Mouse (Mus musculus): ENCODE data around the gene H2al1i.
A peak's percentile ranks its signal among the peaks of the same experiment; 100 is the strongest.
"Not testable (repeated sequence)": the region's sequence is repeated elsewhere in the genome, so short reads cannot be mapped to it uniquely, and the experiment has no call there.

H2al1i gene

GRCm38 (mm10) chrX:11324359-11324758, at the start of gene H2al1i:
TSS of gene H2al1i (plus strand) at chrX:11324659.
- DNase-seq = not testable (repeated sequence)

- no peak for DNase-seq
These were observed 47.4 kb upstream of the H2al1i start for GRCm38 (mm10) chrX:11277083-11277482.

GRCm38 (mm10) chrX:11280741-11281140, 43.7 kb upstream of the H2al1i start:
- no peak for DNase-seq

- peak; percentile 3 to 19 for DNase-seq
These were observed 36.1 kb upstream of the H2al1i start for GRCm38 (mm10) chrX:11288306-11288882.

GRCm38 (mm10) chrX:11289244-11289643, 35.2 kb upstream of the H2al1i start:
- no peak for DNase-seq

- not testable (repeated sequence) for DNase-seq
These were observed 25.5 kb upstream of the H2al1i start, which contains the start of gene H2al1a for GRCm38 (mm10) chrX:11298957-11299356. TSS of gene H2al1a (plus strand) at chrX:11299257.

- DNase-seq = not testable (repeated sequence)
These were observed 22.3 kb upstream of the H2al1i start, which contains the start of gene H2al1b for GRCm38 (mm10) chrX:11302132-11302531. TSS of gene H2al1b (plus strand) at chrX:11302432.

GRCm38 (mm10) chrX:11305355-11305754, 19.1 kb upstream of the H2al1i start, which contains the start of gene H2al1c:
TSS of gene H2al1c (plus strand) at chrX:11305655.
- DNase-seq = not testable (repeated sequence)

- DNase-seq = not testable (repeated sequence)
These were observed 15.9 kb upstream of the H2al1i start, which contains the start of gene H2al1d for GRCm38 (mm10) chrX:11308524-11308923. TSS of gene H2al1d (plus strand) at chrX:11308824.

- DNase-seq = not testable (repeated sequence)
These were observed 12.8 kb upstream of the H2al1i start, which contains the start of gene H2al1e for GRCm38 (mm10) chrX:11311634-11312033. TSS of gene H2al1e (plus strand) at chrX:11311934.

- not testable (repeated sequence) for DNase-seq
These were observed 9.6 kb upstream of the H2al1i start, which contains the start of gene H2al1f for GRCm38 (mm10) chrX:11314858-11315257. TSS of gene H2al1f (plus strand) at chrX:11315158.

GRCm38 (mm10) chrX:11317956-11318355, 6.5 kb upstream of the H2al1i start, which contains the start of gene H2al1g:
TSS of gene H2al1g (plus strand) at chrX:11318256.
- DNase-seq = not testable (repeated sequence)

GRCm38 (mm10) chrX:11321192-11321591, 3.3 kb upstream of the H2al1i start, which contains the start of gene H2al1h:
TSS of gene H2al1h (plus strand) at chrX:11321492.
- DNase-seq = not testable (repeated sequence)

- not testable (repeated sequence) for DNase-seq
These were observed 3.1 kb downstream of the H2al1i start, which contains the start of gene H2al1j for GRCm38 (mm10) chrX:11327522-11327921. TSS of gene H2al1j (plus strand) at chrX:11327822.

GRCm38 (mm10) chrX:11345762-11346161, 21.3 kb downstream of the H2al1i start:
- DNase-seq = peak; percentile 27 to 35

- DNase-seq = peak; percentile 32 to 57
These were observed 22.3 kb downstream of the H2al1i start for GRCm38 (mm10) chrX:11346756-11347155.

- no peak for DNase-seq
These were observed 36.4 kb downstream of the H2al1i start for GRCm38 (mm10) chrX:11360823-11361222.

GRCm38 (mm10) chrX:11361261-11361660, 36.8 kb downstream of the H2al1i start:
- no peak for DNase-seq

GRCm38 (mm10) chrX:11363890-11364289, 39.4 kb downstream of the H2al1i start:
- DNase-seq = peak; percentile 71 to 74

- DNase-seq = no peak
These were observed 40.7 kb downstream of the H2al1i start for GRCm38 (mm10) chrX:11365151-11365550.
